Mouse (Mus musculus) frontal cortex, postnatal 25 days (tissue): ENCODE data around the gene Mpc2.

ENCODE experiments used
- DNase-seq, 2 experiments: peaks; one replicate each; pipeline ENCODE4 v3.0.0; 2022; ENCODE audit warnings: low spot score in 2 of 2

Mpc2 gene

DNA sequence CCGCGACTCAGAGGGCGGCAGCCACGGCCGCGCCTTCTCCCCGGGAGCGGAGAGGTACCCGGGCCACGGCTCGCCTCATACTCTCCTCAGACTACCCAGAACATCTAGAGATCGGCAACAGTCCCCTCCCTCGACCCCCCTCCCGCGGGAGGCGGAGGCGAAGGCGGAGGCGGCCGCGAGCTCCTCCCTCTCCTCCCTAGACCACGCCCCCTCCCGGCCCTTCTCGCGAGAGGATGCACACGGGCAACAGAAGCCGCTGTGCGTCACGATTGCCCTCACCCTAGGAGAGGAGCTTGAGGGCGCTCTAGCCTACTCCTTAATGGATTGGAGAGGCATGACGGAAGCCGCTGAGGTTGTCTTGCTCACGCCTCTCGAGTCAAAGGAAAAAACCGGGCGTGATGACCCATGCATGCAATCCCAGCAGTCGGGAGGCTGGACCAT is at the start of gene Mpc2, which contains the start of gene Dcaf6:
Gene Mpc2, plus strand, starts transcription at position 278 of the 441 bp plus-strand sequence.
Gene Dcaf6, minus strand, starts transcription at position 116 of the 441 bp plus-strand sequence.
- DNase-seq = peak; percentile 98 to 99

- DNase-seq = no peak
Observed at GRCm38 (mm10) chr1:165421357-165421915, 39.0 kb upstream of the Mpc2 start.

GRCm38 (mm10) chr1:165426254-165426653 is 34.2 kb upstream of the Mpc2 start:
- no peak for DNase-seq

- no peak for DNase-seq
Observed at GRCm38 (mm10) chr1:165432883-165433282, 27.6 kb upstream of the Mpc2 start.

GRCm38 (mm10) chr1:165438289-165439021 is 22.0 kb upstream of the Mpc2 start:
- no peak for DNase-seq

DNA sequence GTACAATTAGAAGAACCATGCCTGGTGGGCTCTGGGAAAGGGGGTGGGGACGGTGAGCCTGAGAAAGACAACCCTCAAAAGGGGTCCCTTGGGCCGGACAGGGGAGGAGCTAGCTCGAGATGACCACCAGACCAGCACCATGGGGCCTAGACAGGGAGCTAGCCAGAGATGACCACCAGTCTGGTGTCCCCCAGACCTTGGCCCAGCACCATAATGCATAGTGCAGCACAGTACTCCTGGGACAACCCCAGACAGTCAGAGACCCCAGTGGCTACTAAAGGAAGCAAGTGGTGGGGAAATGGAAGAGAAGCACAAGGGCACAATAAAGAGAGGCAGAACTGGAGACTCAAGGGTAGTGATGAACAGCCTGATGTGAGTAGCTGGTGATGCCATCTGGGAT is 19.6 kb upstream of the Mpc2 start:
- DNase-seq = no peak

GRCm38 (mm10) chr1:165441201-165441600 is 19.2 kb upstream of the Mpc2 start:
- no peak for DNase-seq

- DNase-seq = no peak
Observed at GRCm38 (mm10) chr1:165441719-165442118, 18.7 kb upstream of the Mpc2 start.

GRCm38 (mm10) chr1:165459041-165459502 is 1.4 kb upstream of the Mpc2 start:
- no peak for DNase-seq

DNA sequence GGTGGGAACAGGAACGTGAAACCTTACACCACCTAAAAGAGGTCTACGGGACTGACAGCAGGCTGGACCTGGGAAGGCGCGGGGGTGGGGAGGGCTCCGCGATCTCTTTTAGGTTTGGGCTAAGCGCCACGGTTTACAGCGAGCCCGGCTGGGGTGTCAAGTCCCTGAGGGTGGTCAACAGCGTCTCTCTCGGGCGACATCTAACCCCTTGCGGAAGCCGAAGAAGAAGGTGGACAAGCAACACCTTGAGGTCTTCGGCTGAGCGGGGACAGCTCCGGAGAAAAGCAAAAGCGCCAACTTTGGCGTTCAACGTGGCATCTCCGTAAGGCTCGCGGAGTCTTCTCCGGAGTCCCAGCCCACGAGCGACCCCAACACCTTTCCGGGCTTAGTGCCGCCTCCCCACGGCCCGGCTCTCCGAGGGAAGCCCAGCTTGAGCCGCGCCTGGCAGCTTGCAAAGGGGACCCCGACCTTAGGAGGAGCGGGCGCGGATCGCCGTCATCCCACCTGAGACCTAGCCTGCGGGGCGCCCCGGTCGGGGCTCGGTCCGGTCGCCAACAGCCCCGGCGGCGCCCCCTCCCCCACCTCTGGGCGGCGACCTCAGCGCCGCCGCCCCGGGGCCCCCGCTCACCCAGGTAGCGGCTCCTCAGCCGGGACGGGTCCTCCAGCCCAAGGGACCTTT is 795 bp upstream of the Mpc2 start:
- peak; percentile 22 to 31 for DNase-seq

- DNase-seq = peak; percentile 92 to 97
Observed at GRCm38 (mm10) chr1:165460801-165461377, 452 bp downstream of the Mpc2 start.

DNA sequence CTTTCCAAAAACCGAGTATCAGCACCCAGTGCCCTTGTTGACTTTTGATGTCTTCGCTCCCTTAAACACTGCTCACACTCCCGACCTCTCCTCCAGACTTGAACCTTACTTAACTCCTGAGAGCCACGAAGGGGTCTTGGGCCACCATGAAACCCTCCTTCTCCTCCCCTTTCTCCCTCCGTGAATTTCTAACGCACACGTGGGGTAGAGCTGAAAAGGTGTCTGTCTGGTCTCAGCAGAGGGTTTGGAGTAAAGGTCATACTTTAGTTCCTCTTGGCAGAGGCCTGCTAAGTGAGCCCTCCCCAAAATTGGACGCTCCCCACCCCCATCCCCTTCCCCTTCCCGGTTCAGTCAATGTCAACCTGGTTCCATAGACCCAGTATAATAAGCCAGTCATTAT is 1.2 kb downstream of the Mpc2 start:
- DNase-seq = no peak

DNA sequence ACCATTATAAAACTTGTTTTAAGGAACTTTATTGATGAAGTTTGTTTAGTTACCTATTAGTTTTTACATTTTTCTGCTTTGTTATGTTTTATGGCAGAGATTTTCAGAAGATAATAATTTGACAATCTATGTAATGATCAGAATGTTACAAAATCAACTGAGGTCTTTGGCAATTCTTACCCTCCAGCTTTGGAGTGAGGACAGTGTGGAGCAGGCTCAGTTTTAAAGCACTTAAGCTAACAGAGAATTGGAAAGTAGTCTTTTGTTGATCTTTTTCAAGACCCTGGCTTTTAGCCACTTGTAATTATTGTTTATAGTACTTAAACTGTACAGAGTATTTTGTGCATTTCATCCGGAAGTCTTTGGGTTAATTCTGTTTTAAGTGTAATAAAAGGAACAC is 2.4 kb downstream of the Mpc2 start:
- no peak for DNase-seq

GRCm38 (mm10) chr1:165464574-165464973 is 4.1 kb downstream of the Mpc2 start:
- DNase-seq = no peak

DNA sequence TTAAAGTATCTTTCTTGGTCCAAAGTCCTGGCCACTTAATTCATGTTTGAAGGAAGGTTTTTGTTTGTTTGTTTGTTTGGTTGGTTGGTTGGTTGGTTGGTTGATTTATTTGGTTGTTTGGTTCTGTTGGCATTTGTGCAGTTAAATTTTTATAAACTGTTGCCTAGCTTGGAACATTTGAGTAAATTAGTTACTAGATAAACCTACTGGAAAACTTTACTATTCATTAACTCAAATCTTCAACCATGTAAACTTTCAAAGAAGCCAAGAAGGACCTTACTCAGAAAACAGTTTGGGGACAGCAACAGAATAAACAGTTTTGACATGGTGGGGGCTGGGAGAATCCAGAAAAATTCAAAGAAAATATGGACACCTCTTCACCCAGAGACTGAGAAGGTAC is 8.5 kb downstream of the Mpc2 start:
- DNase-seq = no peak

DNA sequence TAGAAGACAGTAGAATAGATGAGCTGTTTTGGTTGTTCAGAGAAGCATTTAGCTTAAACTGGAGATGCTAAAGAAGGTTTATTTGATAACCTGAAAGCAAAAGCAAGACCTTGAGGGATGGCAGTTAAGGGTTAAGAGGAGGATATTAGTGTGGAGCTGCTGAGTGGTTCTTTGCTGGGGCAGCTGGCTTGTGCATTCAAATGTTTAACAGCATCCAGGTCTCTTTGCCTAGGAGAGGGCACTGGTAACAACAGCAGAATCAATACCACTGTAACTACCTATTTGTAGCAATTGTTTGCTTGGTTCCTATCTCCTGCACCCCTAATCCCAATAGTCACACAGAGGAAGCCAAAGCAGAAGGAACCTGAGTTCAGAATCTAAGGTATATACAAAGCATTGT is 9.3 kb downstream of the Mpc2 start:
- DNase-seq = no peak

DNA sequence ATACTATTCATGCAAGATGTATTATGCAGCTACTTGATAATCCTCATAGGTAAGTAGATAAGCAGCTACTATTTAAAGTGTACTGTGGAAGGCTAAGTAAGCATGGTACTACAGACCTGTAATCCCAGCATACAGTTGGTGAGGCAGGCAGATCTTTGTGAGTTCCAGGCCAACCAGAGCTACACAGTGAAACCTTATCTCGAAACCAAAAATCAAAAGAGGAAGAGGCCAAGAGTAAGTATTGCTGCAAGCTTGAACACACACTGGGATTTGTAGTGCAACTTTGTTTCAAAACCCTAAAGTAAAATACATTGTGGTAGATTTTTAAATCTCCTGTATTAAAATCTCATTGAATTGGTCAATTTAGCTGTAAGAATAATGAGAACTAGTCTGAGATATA is 11.1 kb downstream of the Mpc2 start:
- DNase-seq = no peak

- DNase-seq = no peak
Observed at GRCm38 (mm10) chr1:165484688-165485233, 24.3 kb downstream of the Mpc2 start, which contains the start of gene Adcy10. Gene Adcy10 (plus strand): TSS chr1:165485183.

- no peak for DNase-seq
Observed at GRCm38 (mm10) chr1:165486108-165486507, 25.7 kb downstream of the Mpc2 start.

DNA sequence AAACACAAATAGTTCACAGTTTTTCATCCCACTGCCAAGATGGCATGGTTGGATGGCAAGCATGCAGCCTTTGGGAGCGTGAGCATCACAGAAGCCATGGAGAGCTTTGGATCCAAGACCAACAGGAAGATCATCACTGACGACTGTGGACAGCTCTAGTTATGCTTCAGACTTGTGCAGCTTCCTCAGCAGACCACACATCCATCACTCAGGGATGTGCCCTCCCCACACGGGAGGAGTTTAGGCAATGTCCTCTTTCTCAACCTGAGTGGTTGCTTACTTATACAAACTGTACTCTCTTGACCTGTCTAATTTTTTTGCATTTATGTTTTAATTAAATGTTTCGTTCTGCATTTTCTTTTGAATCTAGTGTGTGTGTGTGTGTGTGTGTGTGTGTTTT is 28.8 kb downstream of the Mpc2 start:
- no peak for DNase-seq

GRCm38 (mm10) chr1:165498856-165499255 is 38.4 kb downstream of the Mpc2 start:
- no peak for DNase-seq
